Mouse (Mus musculus) hindbrain, embryonic 14.5 days (tissue): ENCODE results near the gene Cntnap2. TPM values are rescaled to one million over a fixed set of nuclear protein-coding genes. Genes with fewer than 3 reads are reported as not detected.

Source experiments
- ATAC-seq: fragments of 200-750 bp; cut with Nextera tagmentation; 2 replicates; pipeline ENCODE4 v1.8.0; 2017; ENCODE audit warnings: moderate number of reproducible peaks, mild to moderate bottlenecking, moderate TSS enrichment, moderate library complexity; ENCODE audit not compliant: low FRiP score
- DNase-seq: peaks from one replicate; pipeline ENCODE4 v3.0.0-alpha.2; 2015; ENCODE audit warnings: low spot score
- H3K27ac ChIP-seq: fragments of 300-500 bp; sonication (generic); 2 replicates; pipeline ENCODE4 v1.5.1; 2014; ENCODE audit warnings: mild to moderate bottlenecking, moderate library complexity
- H3K27me3 ChIP-seq: fragments of 300-500 bp; sonication (generic); 2 replicates; pipeline ENCODE4 v1.6.1; 2014; ENCODE audit warnings: mild to moderate bottlenecking, low read length, mixed read lengths; ENCODE audit not compliant: control insufficient read depth, insufficient read depth
- H3K36me3 ChIP-seq: fragments of 300-500 bp; sonication (generic); replicated peaks from 2 replicates; pipeline ENCODE4 v1.6.1; 2014; ENCODE audit not compliant: control insufficient read depth, insufficient read depth
- H3K4me1 ChIP-seq: fragments of 300-500 bp; sonication (generic); replicated peaks from 2 replicates; pipeline ENCODE4 v1.6.1; 2014; ENCODE audit warnings: antibody characterized with exemption, low read length, mixed read lengths; ENCODE audit not compliant: control insufficient read depth, insufficient read depth
- H3K4me2 ChIP-seq: fragments of 300-500 bp; sonication (generic); replicated peaks from 2 replicates; pipeline ENCODE4 v1.6.1; 2014; ENCODE audit warnings: mild to moderate bottlenecking, moderate library complexity
- H3K4me3 ChIP-seq: fragments of 300-500 bp; sonication (generic); replicated peaks from 2 replicates; pipeline ENCODE4 v1.5.1; 2014; ENCODE audit warnings: mild to moderate bottlenecking, low read length
- H3K9ac ChIP-seq: fragments of 300-500 bp; sonication (generic); 2 replicates; pipeline ENCODE4 v1.6.1; 2014
- H3K9me3 ChIP-seq: fragments of 300-500 bp; sonication (generic); 2 replicates; pipeline ENCODE4 v1.6.1; 2016; ENCODE audit warnings: low read length; ENCODE audit not compliant: control insufficient read depth
- WGBS: fragments of 180-500 bp; shearing (Covaris S2); extraction: QIAGEN DNeasy Blood & Tissue Kit; methylation state at CpG from one replicate; pipeline ENCODE4 v1.1.7; 2014; 5-methylcytosine and 5-hydroxymethylcytosine counted together
- polyA plus RNA-seq: library from polyadenylated mRNA; unstranded; fragments of >200 nt; fragmentation: Nextera tagmentation; extraction: Ambion mirVana; gene quantifications from 2 replicates; pipeline ENCODE4 v1.2.1, GENCODE M21; 2014

The Cntnap2 gene
- polyA plus RNA-seq, 1 experiment from 2014 or later: 46.6 TPM

- no peaks in the 10 kb centered on the region for H3K27me3 ChIP-seq
- WGBS: 91% methylated on average over 1 of the region's 1 CpGs
- DNase-seq: no peak
Measured at GRCm38 (mm10) chr6:45455424-45455823, 396.3 kb downstream of the Cntnap2 start.

GRCm38 (mm10) chr6:45518221-45518620 is 459.1 kb downstream of the Cntnap2 start:
- Histone ChIP-seq H3K27me3 (no peaks in the 10 kb centered on the region), H3K4me2 (no peak overlapping the region), H3K9me3 (no peaks in the 10 kb centered on the region), H3K4me1 (no peaks in the 10 kb centered on the region), H3K27ac (no peak overlapping the region), H3K4me3 (no peak overlapping the region), H3K9ac (no peak overlapping the region), H3K36me3 (no peaks in the 10 kb centered on the region)
- 81% methylated on average over 3 of the region's 3 CpGs for WGBS
- no peak for ATAC-seq
- no peak for DNase-seq

More at GRCm38 (mm10) chr6:45455424-45455823, 396.3 kb downstream of the Cntnap2 start:
- no peak overlapping the region for H3K4me3 ChIP-seq
- ATAC-seq: no peak
- H3K4me1 ChIP-seq: no peaks in the 10 kb centered on the region
- no peak overlapping the region for H3K27ac ChIP-seq
- no peak overlapping the region for H3K4me2 ChIP-seq
- H3K9ac ChIP-seq: no peak overlapping the region
- no peaks in the 10 kb centered on the region for H3K36me3 ChIP-seq
- no peaks in the 10 kb centered on the region for H3K9me3 ChIP-seq

- Histone ChIP-seq H3K4me3 (no peak overlapping the region), H3K27ac (no peak overlapping the region), H3K4me2 (no peak overlapping the region), H3K36me3 (no peaks in the 10 kb centered on the region), H3K27me3 (no peaks in the 10 kb centered on the region), H3K9me3 (no peaks in the 10 kb centered on the region), H3K4me1 (no peaks in the 10 kb centered on the region), H3K9ac (no peak overlapping the region)
- no peak for ATAC-seq
- no peak for DNase-seq
- 55% methylated on average over 2 of the region's 2 CpGs for WGBS
Measured at GRCm38 (mm10) chr6:45536999-45537398, 477.8 kb downstream of the Cntnap2 start.

GRCm38 (mm10) chr6:45544319-45544875 is 485.2 kb downstream of the Cntnap2 start:
- no peak overlapping the region for H3K9ac ChIP-seq
- H3K4me3 ChIP-seq: no peak overlapping the region
- H3K27ac ChIP-seq: no peak overlapping the region
- peak; percentile 69; the same call in 1 of the 2 replicates for ATAC-seq
- H3K36me3 ChIP-seq: no peaks in the 10 kb centered on the region
- no peak for DNase-seq
- H3K9me3 ChIP-seq: no peaks in the 10 kb centered on the region
- WGBS: 18% methylated on average over 7 of the region's 7 CpGs
- peaks cover 8% of the 10 kb centered on the region; the same call in 1 of the 2 replicates for H3K4me1 ChIP-seq
- H3K27me3 ChIP-seq: no peaks in the 10 kb centered on the region
- H3K4me2 ChIP-seq: no peak overlapping the region; the same call in 1 of the 2 replicates

GRCm38 (mm10) chr6:45559724-45560123 is 500.6 kb downstream of the Cntnap2 start:
- no peaks in the 10 kb centered on the region for H3K36me3 ChIP-seq
- no peak overlapping the region for H3K9ac ChIP-seq
- H3K4me2 ChIP-seq: no peak overlapping the region
- H3K4me3 ChIP-seq: no peak overlapping the region
- H3K9me3 ChIP-seq: no peaks in the 10 kb centered on the region
- ATAC-seq: no peak
- H3K4me1 ChIP-seq: no peaks in the 10 kb centered on the region
- H3K27me3 ChIP-seq: no peaks in the 10 kb centered on the region
- no peak for DNase-seq
- WGBS: 88% methylated on average over 1 of the region's 1 CpGs
- no peak overlapping the region for H3K27ac ChIP-seq

GRCm38 (mm10) chr6:45584467-45585094 is 525.4 kb downstream of the Cntnap2 start:
- H3K9ac ChIP-seq: no peak overlapping the region
- no peaks in the 10 kb centered on the region for H3K4me1 ChIP-seq
- no peak overlapping the region for H3K4me3 ChIP-seq
- H3K9me3 ChIP-seq: no peaks in the 10 kb centered on the region
- WGBS: 67% methylated on average over 6 of the region's 6 CpGs
- H3K27ac ChIP-seq: no peak overlapping the region
- no peak for ATAC-seq
- H3K4me2 ChIP-seq: no peak overlapping the region
- DNase-seq: no peak
- no peaks in the 10 kb centered on the region for H3K27me3 ChIP-seq
- H3K36me3 ChIP-seq: no peaks in the 10 kb centered on the region

- Histone ChIP-seq H3K27ac (no peak overlapping the region), H3K36me3 (no peaks in the 10 kb centered on the region), H3K4me1 (no peaks in the 10 kb centered on the region), H3K9ac (no peak overlapping the region), H3K27me3 (no peaks in the 10 kb centered on the region), H3K9me3 (no peaks in the 10 kb centered on the region), H3K4me2 (no peak overlapping the region), H3K4me3 (no peak overlapping the region)
- no peak for ATAC-seq
- no peak for DNase-seq
Measured at GRCm38 (mm10) chr6:45589084-45589483, 529.9 kb downstream of the Cntnap2 start.

GRCm38 (mm10) chr6:45647017-45647416 is 587.9 kb downstream of the Cntnap2 start:
- H3K9me3 ChIP-seq: no peaks in the 10 kb centered on the region
- no peak overlapping the region for H3K4me2 ChIP-seq
- no peak overlapping the region for H3K9ac ChIP-seq
- no peaks in the 10 kb centered on the region for H3K4me1 ChIP-seq
- no peak overlapping the region for H3K4me3 ChIP-seq
- H3K27me3 ChIP-seq: no peaks in the 10 kb centered on the region
- DNase-seq (no peak), ATAC-seq (no peak)
- no peak overlapping the region for H3K27ac ChIP-seq
- H3K36me3 ChIP-seq: no peaks in the 10 kb centered on the region

- Histone ChIP-seq H3K4me2 (no peak overlapping the region), H3K27me3 (no peaks in the 10 kb centered on the region), H3K36me3 (no peaks in the 10 kb centered on the region), H3K9ac (no peak overlapping the region), H3K9me3 (no peaks in the 10 kb centered on the region), H3K4me1 (no peaks in the 10 kb centered on the region), H3K4me3 (no peak overlapping the region), H3K27ac (no peak overlapping the region)
- 91% methylated on average over 2 of the region's 2 CpGs for WGBS
- ATAC-seq (no peak), DNase-seq (no peak)
Measured at GRCm38 (mm10) chr6:45648419-45648818, 589.3 kb downstream of the Cntnap2 start.

- H3K27ac ChIP-seq: no peak overlapping the region
- no peaks in the 10 kb centered on the region for H3K9me3 ChIP-seq
- no peak for ATAC-seq
- no peak overlapping the region for H3K4me2 ChIP-seq
- no peaks in the 10 kb centered on the region for H3K36me3 ChIP-seq
- DNase-seq: no peak
- no peak overlapping the region for H3K4me3 ChIP-seq
- H3K9ac ChIP-seq: no peak overlapping the region
- no peaks in the 10 kb centered on the region for H3K27me3 ChIP-seq
- no peaks in the 10 kb centered on the region for H3K4me1 ChIP-seq
Measured at GRCm38 (mm10) chr6:45700287-45700686, 641.1 kb downstream of the Cntnap2 start.
